Mouse (Mus musculus): Measurements from ENCODE around the gene Dnal4. TPM values are rescaled to one million over a fixed set of nuclear protein-coding genes. Genes with fewer than 3 reads are reported as not detected.
A peak's percentile ranks its signal among the peaks of the same experiment; 100 is the strongest.

The Dnal4 gene
- polyA plus RNA-seq, 1 experiment from 2014 or later = 44.5 TPM

DNA sequence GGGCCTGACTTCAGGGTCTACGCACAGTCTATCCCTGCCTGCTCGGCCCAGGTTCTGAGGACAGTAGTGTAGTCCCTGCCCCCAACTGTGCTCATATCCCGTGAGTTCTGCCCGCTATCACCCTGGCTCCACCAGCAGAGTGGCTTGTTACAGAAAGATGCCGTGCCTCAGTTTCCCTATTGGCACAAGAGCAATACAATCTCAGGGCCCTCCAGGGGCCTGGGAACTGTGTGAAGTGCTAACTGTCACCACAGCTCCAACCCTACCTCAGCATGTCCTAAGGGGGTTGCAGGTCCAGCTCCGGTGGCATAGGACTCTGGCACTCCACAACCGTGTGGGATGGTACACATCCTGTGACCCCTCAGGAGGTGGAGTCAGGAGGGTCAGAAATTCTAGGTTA lies 19.4 kb upstream of the Dnal4 start:
- WGBS = 81% methylated on average over 7 of the region's 7 CpGs
- no peaks in the 10 kb centered on the region for H3K4me1 ChIP-seq (replicated peaks)
- no peaks in the 10 kb centered on the region for H3K36me3 ChIP-seq
- H3K27ac ChIP-seq = no peak overlapping the region
- H3K9me3 ChIP-seq = no peaks in the 10 kb centered on the region
- no peak overlapping the region for H3K4me2 ChIP-seq (replicated peaks)
- H3K9ac ChIP-seq = no peak overlapping the region
- no peak overlapping the region for H3K4me3 ChIP-seq (replicated peaks)
- H3K27me3 ChIP-seq (replicated peaks) = peaks cover 14% of the 10 kb centered on the region
- ATAC-seq = no peak

DNA sequence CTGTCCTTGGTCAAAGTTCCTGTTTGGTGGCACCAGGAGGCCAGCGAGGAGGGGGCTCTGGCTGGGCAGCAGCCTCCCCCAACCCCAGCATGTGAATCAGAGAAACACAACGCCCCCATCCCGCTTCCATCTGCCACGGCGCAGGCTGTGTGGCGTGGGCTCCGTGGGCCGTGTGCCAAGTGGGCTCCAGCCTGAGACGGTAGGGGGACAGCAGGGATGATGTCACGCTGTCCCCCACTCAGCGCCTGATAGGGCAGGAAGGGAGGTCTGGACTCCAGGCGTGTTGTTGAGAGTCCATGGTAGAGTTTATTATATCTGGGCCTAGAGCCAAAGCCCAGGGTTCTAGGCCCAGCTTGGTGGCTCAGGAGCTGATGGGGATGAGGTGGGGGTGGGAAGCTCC lies 18.6 kb upstream of the Dnal4 start:
- Histone ChIP-seq H3K4me1 (replicated peaks) (no peaks in the 10 kb centered on the region), H3K9ac (no peak overlapping the region), H3K9me3 (no peaks in the 10 kb centered on the region), H3K36me3 (no peaks in the 10 kb centered on the region), H3K27me3 (replicated peaks) (peaks cover 6% of the 10 kb centered on the region; the same call in 1 of the 2 replicates), H3K27ac (no peak overlapping the region), H3K4me2 (replicated peaks) (no peak overlapping the region), H3K4me3 (replicated peaks) (no peak overlapping the region)
- 83% methylated on average over 12 of the region's 12 CpGs for WGBS
- ATAC-seq = no peak

DNA sequence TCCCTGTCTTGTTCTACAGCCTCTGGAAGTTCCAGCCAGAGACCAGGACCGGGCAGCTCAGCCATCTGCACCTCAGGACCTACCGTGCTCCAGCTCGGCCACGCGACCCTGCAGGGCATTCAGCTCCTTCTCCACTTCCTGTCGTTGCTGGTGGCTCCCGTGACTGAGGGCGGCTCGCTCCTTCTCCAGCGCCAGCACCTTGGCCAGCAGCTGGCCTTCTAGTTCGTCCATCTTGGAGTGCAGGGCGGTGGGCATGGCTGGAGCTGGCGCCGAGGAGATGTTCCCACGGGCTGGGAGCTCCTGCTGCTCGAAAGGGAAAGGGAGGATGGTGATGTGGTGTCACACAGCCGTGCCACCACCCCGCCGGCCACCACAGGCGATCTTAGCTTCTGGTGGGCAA lies 16.5 kb upstream of the Dnal4 start:
- H3K4me3 ChIP-seq (replicated peaks) = no peak overlapping the region
- no peak overlapping the region for H3K4me2 ChIP-seq (replicated peaks)
- 24% methylated on average over 20 of the region's 20 CpGs for WGBS
- no peak for ATAC-seq
- no peaks in the 10 kb centered on the region for H3K9me3 ChIP-seq
- no peak overlapping the region for H3K9ac ChIP-seq
- no peaks in the 10 kb centered on the region for H3K36me3 ChIP-seq
- H3K27me3 ChIP-seq (replicated peaks) = no peaks in the 10 kb centered on the region; the same call in 1 of the 2 replicates
- no peak overlapping the region for H3K27ac ChIP-seq
- H3K4me1 ChIP-seq (replicated peaks) = no peaks in the 10 kb centered on the region

DNA sequence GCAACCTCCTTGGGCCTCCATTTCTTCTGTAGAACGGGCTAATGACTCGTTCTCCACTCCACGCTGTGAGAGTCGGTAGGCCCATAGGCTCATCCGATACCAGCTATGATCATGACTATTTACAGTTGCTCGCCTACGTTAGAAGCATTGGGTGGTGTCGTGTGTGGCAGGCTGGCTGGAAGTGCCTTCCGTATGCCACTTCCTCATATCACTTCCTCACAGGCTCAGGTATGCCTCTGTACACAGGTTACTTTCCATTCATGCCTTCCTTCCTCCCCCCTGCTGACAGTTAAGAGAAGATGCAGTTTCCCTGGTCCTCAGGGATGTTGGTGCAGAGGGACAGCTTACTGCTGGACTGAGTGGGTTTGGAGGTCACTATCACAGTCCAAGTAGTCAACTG lies 15.4 kb upstream of the Dnal4 start:
- ATAC-seq = no peak
- Histone ChIP-seq H3K4me3 (replicated peaks) (no peak overlapping the region), H3K4me1 (replicated peaks) (no peaks in the 10 kb centered on the region), H3K27me3 (replicated peaks) (no peaks in the 10 kb centered on the region; the same call in 1 of the 2 replicates), H3K9me3 (no peaks in the 10 kb centered on the region), H3K36me3 (no peaks in the 10 kb centered on the region), H3K27ac (no peak overlapping the region), H3K4me2 (replicated peaks) (no peak overlapping the region), H3K9ac (no peak overlapping the region)
- WGBS = 92% methylated on average over 9 of the region's 9 CpGs

DNA sequence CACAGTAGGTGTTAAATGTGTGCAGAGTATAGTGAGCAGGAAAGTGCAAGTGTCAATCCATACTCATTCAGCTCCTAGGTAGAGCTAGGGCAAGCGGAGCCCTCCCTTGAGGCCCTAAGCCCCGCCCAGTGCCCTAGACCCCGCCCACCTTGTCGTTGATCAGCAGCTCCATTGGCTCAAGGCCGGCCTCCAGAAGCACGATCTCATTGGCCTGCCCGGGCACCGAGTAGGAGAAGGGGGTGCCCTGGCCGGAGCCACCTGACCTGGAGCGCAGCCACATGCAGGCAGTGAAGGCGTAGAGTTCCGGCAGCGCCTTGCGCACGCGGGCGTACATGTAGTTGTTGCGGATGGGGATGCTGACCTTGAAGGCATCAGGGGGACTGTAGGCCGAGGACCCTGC lies 14.8 kb upstream of the Dnal4 start:
- Histone ChIP-seq H3K36me3 (no peaks in the 10 kb centered on the region), H3K9ac (no peak overlapping the region), H3K4me1 (replicated peaks) (no peaks in the 10 kb centered on the region), H3K27me3 (replicated peaks) (no peaks in the 10 kb centered on the region; the same call in 1 of the 2 replicates), H3K4me2 (replicated peaks) (no peak overlapping the region), H3K9me3 (no peaks in the 10 kb centered on the region), H3K4me3 (replicated peaks) (no peak overlapping the region), H3K27ac (no peak overlapping the region)
- 19% methylated on average over 19 of the region's 19 CpGs for WGBS
- no peak for ATAC-seq

DNA sequence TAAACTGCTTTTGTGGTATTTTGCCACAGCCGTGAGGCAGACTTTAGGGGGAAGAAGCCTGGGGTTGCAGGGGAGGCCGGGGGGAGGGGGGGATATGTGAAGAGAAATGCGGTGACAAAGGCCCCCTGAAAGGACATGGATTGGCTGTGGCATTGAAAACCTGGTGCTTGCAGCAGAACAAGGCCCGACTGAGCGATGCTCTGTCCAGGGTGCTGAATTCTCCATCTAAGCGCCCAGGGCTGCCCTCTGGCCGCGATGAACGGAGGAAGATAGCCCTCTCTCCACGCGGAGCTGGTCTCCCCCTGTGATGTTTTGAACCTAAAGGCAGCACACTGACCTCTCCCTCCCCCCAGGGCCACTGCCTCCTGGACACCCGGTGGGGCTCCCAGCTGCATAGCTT lies 13.9 kb upstream of the Dnal4 start:
- H3K4me3 ChIP-seq (replicated peaks) = no peak overlapping the region
- H3K27me3 ChIP-seq (replicated peaks) = peaks cover 4% of the 10 kb centered on the region; the same call in 1 of the 2 replicates
- no peak overlapping the region for H3K4me2 ChIP-seq (replicated peaks)
- 0 out of 2 replicates have a peak, but pooled peaks have one; percentile 34 for ATAC-seq
- H3K4me1 ChIP-seq (replicated peaks) = no peaks in the 10 kb centered on the region
- H3K9me3 ChIP-seq = no peaks in the 10 kb centered on the region
- 3% methylated on average over 12 of the region's 12 CpGs for WGBS
- no peak overlapping the region for H3K27ac ChIP-seq
- H3K9ac ChIP-seq = no peak overlapping the region
- no peaks in the 10 kb centered on the region for H3K36me3 ChIP-seq

DNA sequence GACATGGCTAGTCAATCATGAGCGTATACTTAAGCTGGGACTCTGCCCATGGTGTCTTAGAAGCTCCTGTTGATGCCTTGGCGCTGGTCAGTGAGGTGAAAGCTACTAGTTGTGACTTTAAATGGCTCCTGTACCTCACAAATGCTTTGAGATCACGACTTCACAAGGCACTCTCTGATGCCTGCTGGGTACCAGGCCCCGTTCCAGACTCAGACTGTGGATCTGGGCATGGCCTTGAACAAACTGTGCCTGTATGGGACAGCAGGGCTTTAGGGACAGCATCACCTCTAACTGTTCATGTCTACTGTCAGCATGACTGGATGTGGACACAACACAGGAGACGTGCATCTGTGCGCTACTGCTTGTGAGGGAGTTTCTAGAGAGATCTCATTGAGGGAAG lies 13.3 kb upstream of the Dnal4 start:
- WGBS = 82% methylated on average over 6 of the region's 6 CpGs
- no peaks in the 10 kb centered on the region for H3K4me1 ChIP-seq (replicated peaks)
- no peak overlapping the region for H3K27ac ChIP-seq
- H3K4me3 ChIP-seq (replicated peaks) = no peak overlapping the region
- H3K9ac ChIP-seq = no peak overlapping the region
- H3K4me2 ChIP-seq (replicated peaks) = no peak overlapping the region
- H3K36me3 ChIP-seq = no peaks in the 10 kb centered on the region
- H3K9me3 ChIP-seq = no peaks in the 10 kb centered on the region
- no peak for ATAC-seq
- peaks cover 7% of the 10 kb centered on the region for H3K27me3 ChIP-seq (replicated peaks)

DNA sequence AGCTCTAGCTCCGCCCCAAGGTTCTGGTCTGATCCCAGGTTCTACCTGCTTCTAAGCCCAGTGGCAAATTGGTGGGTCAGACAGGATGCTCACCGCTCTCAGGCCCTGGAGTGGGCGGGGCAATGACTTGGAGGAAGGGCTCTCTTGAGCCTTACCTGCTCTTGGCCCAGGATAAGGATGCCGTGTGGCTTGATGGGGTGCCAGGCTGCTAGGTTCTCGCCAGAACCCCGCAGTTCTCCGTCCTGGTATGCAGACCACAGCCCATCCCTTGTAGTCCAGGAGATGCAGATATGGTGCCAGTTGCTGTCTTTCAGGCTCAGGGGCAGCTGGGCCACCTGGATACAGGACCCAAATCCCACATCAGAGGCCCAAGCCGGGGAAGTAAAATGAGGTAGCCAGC lies 12.5 kb upstream of the Dnal4 start:
- Histone ChIP-seq H3K27ac (no peak overlapping the region), H3K36me3 (no peaks in the 10 kb centered on the region), H3K4me1 (replicated peaks) (no peaks in the 10 kb centered on the region), H3K4me2 (replicated peaks) (no peak overlapping the region), H3K4me3 (replicated peaks) (no peak overlapping the region), H3K27me3 (replicated peaks) (peaks cover 7% of the 10 kb centered on the region), H3K9me3 (no peaks in the 10 kb centered on the region), H3K9ac (no peak overlapping the region)
- ATAC-seq = no peak
- 55% methylated on average over 8 of the region's 8 CpGs for WGBS

DNA sequence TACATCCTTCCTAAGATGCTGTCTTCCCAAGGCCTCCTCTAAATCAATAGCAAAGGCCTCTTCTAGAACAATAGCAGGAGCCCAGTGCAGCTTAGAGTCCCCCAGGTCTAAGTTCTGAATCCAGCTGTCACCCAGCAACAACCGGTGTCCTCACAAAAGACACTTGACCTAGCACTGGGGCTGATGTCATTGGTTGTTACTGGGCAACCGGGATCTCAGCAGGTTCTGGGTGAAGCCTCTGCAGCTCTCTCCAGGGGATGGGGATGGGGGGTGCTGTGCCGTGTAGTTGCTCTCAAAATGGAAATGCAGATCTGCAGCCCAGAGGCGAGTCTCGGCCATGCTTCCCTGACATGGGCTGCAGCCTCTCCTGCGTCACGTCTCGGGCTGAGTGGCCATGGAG lies 10.2 kb upstream of the Dnal4 start:
- Histone ChIP-seq H3K36me3 (no peaks in the 10 kb centered on the region), H3K9me3 (no peaks in the 10 kb centered on the region), H3K4me3 (replicated peaks) (no peak overlapping the region), H3K9ac (no peak overlapping the region), H3K27ac (no peak overlapping the region), H3K4me1 (replicated peaks) (no peaks in the 10 kb centered on the region), H3K27me3 (replicated peaks) (peaks cover 7% of the 10 kb centered on the region), H3K4me2 (replicated peaks) (no peak overlapping the region)
- WGBS = 55% methylated on average over 8 of the region's 8 CpGs
- no peak for ATAC-seq

DNA sequence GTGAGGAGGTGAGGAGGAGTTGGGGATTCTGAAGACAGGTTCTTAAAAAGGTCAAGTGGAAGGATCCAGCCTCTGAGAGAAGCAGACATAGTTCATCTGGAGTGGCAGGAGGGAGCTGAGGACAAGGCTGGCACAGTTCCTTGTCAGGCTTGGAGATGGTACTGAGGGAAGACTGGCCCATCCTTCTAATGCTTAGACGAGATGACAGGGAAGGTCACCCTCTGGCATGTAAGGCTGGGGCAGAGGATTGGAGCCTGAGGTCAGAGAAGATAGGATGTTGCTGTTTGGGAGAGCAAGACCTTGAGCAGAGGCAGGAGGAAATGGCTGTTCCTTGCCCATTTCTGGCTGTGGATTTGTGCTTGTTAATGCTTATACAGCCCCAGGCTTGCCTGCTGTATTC lies 7.4 kb upstream of the Dnal4 start:
- ATAC-seq = no peak
- no peaks in the 10 kb centered on the region for H3K36me3 ChIP-seq
- no peak overlapping the region for H3K4me2 ChIP-seq (replicated peaks)
- no peaks in the 10 kb centered on the region for H3K9me3 ChIP-seq
- WGBS = 58% methylated on average over 1 of the region's 1 CpGs
- no peak overlapping the region for H3K4me3 ChIP-seq (replicated peaks)
- H3K4me1 ChIP-seq (replicated peaks) = no peaks in the 10 kb centered on the region
- no peak overlapping the region for H3K27ac ChIP-seq
- H3K9ac ChIP-seq = no peak overlapping the region
- peaks cover 11% of the 10 kb centered on the region; the same call in 1 of the 2 replicates for H3K27me3 ChIP-seq (replicated peaks)

DNA sequence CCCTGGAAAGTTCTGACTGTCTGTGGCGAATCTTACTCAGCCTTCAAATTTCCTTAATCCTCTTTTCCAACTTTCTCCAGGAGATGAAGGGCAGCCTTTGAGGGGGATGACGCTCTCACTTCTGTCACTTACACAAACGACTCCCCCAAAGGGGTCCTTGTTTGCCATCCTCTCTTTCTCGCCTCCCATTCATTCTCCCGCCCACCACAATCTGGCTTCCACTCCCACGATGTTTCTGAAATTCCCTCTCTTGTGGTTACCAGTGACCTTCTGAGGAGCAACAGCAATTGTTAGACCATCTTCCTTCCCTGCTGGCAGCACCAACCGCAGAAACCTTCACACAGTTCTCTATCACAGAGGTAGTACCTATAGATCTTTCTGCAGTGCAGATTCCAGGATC lies 2.0 kb downstream of the Dnal4 start:
- Histone ChIP-seq H3K4me3 (replicated peaks) (no peak overlapping the region), H3K36me3 (no peaks in the 10 kb centered on the region), H3K4me1 (replicated peaks) (peaks cover 14% of the 10 kb centered on the region), H3K9ac (no peak overlapping the region), H3K27ac (no peak overlapping the region), H3K27me3 (replicated peaks) (no peaks in the 10 kb centered on the region), H3K9me3 (no peaks in the 10 kb centered on the region), H3K4me2 (replicated peaks) (no peak overlapping the region)
- WGBS = 62% methylated on average over 7 of the region's 7 CpGs
- no peak for ATAC-seq

DNA sequence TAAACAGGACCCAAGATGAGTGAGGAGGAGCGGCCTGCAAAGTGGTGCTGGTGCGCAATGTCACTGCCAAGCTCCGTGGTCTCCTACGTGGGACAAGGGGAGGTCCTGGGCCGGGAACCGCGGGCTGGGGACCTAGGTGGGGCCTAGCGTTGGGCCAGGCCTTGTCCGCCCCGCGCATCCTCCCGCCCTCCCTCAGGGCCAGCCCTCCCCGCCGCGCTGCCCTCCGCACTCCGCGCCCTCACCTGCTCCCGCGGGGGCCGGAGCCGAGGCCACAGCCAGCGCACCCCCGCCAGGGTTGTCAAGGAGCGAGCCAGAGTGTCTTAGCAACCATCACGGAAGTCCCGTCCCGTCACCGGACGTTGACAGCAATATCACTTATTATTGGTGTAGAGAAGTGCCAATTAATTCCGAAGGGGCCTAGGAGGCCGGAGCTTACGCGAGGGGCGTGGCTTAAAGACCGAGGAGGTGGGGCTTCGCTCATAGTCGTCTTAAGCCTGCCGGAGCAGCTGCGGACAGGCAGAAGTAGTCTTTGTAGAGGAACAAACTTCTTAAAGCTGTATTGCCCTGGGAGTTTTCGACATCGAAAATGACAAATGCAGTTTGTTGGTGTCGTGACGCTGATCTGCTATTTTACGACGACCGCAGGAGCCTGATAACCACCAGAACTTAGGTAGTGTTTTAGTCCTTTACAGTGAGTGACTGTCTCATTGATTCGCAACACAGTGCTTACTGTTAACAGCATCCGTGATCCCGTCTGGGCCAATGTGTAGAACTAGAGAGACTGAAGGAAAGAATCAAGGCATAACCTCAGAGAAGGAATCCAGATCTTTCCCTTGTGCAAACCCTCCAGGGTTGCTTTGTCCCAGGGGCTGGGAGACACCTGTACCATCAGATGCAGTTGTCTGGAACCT lies 3.3 kb downstream of the Dnal4 start:
- Histone ChIP-seq H3K9ac (peak overlapping the region; percentile 89), H3K4me2 (replicated peaks) (peak overlapping the region; percentile 78), H3K9me3 (no peaks in the 10 kb centered on the region), H3K36me3 (no peaks in the 10 kb centered on the region), H3K4me1 (replicated peaks) (peaks cover 16% of the 10 kb centered on the region), H3K27me3 (replicated peaks) (no peaks in the 10 kb centered on the region), H3K4me3 (replicated peaks) (peak overlapping the region; percentile 93), H3K27ac (peak overlapping the region; percentile 80)
- peak; percentile 99 for ATAC-seq
- under 1% methylated on average over 47 of the region's 50 CpGs for WGBS

All from intestine, embryonic 15.5 days (tissue).